In the genomic region with DNA sequence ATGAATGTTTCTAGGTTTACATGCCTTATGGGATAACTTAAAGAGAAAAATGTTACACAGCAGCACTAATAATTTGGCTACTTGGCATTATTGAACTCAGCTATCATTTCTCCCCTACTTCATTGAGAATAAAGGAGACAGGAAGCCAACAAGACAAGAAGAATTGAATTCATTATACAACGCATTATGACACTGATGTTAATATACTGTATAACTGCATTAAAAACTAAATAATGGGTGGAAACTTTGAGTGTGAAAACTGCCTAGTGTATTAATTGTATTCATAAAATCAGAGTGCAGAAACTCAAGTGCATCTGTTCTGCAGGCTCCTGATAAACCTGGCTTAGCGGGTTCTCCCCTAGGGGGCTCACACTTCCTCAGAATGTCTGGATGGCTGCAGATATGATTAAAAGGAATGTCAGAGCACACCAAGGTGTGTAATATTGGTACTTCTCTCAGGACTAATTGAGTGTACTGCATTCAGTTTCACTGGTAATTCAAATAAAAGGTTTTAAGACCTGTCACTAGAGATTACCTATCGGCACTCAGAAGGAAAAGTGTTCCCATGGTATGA, we compare ENCODE assay signal across 30 mouse cellular contexts.
DNase-seq lines count a peak whose midpoint lies in the region; ATAC-seq lines count a peak whose summit lies in the region.
"Had no signal": no experiment of that assay in that cellular context is flagged by ENCODE, and none has a peak within 500 bp of the region (broad histone marks: within the 10 kb centered on the region; RNA-seq: fewer than 3 reads in every experiment).

No protein-coding gene starts in this region.

- no peak for ATAC-seq in forebrain, embryonic 14.5 days
- no peak for ATAC-seq in forebrain, embryonic 16.5 days
- peak; percentile 72 for ATAC-seq in neural tube, embryonic 13.5 days (ENCODE audit: low read depth)
- ATAC-seq: activated CD4-positive, CD25-positive, alpha-beta regulatory T cell, adult 4 months; forebrain, embryonic 15.5 days; inflammation-experienced regulatory T-cells, adult 6 months; liver, embryonic 12.5 days; liver, postnatal 0 days had no signal

- WGBS in forebrain, embryonic 14.5 days: 88% methylated on average over 3 of the region's 3 CpGs
- WGBS in forebrain, embryonic 16.5 days: 84% methylated on average over 3 of the region's 3 CpGs
- WGBS in neural tube, embryonic 13.5 days: 77% methylated on average over 3 of the region's 3 CpGs

- no peaks in the 10 kb centered on the region for H3K36me3 ChIP-seq in forebrain, embryonic 14.5 days (ENCODE audit: control insufficient read depth, insufficient read depth, low read length)
- no peaks in the 10 kb centered on the region for H3K36me3 ChIP-seq in forebrain, embryonic 16.5 days (ENCODE audit: control insufficient read depth, insufficient read depth)
- no peaks in the 10 kb centered on the region for H3K36me3 ChIP-seq in neural tube, embryonic 13.5 days
- H3K36me3 ChIP-seq: embryonic facial prominence, embryonic 12.5 days; forebrain, embryonic 15.5 days; kidney, embryonic 15.5 days; liver, embryonic 12.5 days; stomach, embryonic 15.5 days had no signal

- H3K9me3 ChIP-seq in forebrain, embryonic 14.5 days (replicated peaks; ENCODE audit: control insufficient read depth, low read length): no peaks in the 10 kb centered on the region
- H3K9me3 ChIP-seq in forebrain, embryonic 16.5 days (ENCODE audit: control insufficient read depth, low read length): no peaks in the 10 kb centered on the region
- H3K9me3 ChIP-seq in neural tube, embryonic 13.5 days: no peaks in the 10 kb centered on the region
- H3K9me3 ChIP-seq: embryonic facial prominence, embryonic 12.5 days; forebrain, embryonic 15.5 days; kidney, embryonic 15.5 days; liver, embryonic 12.5 days; stomach, embryonic 15.5 days had no signal

- no peaks in the 10 kb centered on the region for H3K4me1 ChIP-seq in forebrain, embryonic 14.5 days (ENCODE audit: control insufficient read depth, insufficient read depth, low read length)
- H3K4me1 ChIP-seq in forebrain, embryonic 16.5 days (replicated peaks; ENCODE audit: control insufficient read depth, insufficient read depth, low read length): no peaks in the 10 kb centered on the region
- no peaks in the 10 kb centered on the region for H3K4me1 ChIP-seq in neural tube, embryonic 13.5 days (replicated peaks)
- H3K4me1 ChIP-seq: embryonic facial prominence, embryonic 12.5 days; forebrain, embryonic 15.5 days; kidney, embryonic 15.5 days; liver, embryonic 12.5 days; stomach, embryonic 15.5 days had no signal

- no peaks in the 10 kb centered on the region for H3K27me3 ChIP-seq in forebrain, embryonic 14.5 days (replicated peaks; ENCODE audit: control insufficient read depth, insufficient read depth, low read length)
- no peaks in the 10 kb centered on the region for H3K27me3 ChIP-seq in forebrain, embryonic 16.5 days (replicated peaks; ENCODE audit: control insufficient read depth, insufficient read depth, low read length)
- no peaks in the 10 kb centered on the region for H3K27me3 ChIP-seq in neural tube, embryonic 13.5 days
- H3K27me3 ChIP-seq: CH12.LX; embryonic facial prominence, embryonic 12.5 days; forebrain, embryonic 15.5 days; kidney, embryonic 15.5 days; liver, embryonic 12.5 days; stomach, embryonic 15.5 days had no signal

- no peak overlapping the region for H3K9ac ChIP-seq in forebrain, embryonic 14.5 days (ENCODE audit: low read length)
- no peak overlapping the region for H3K9ac ChIP-seq in forebrain, embryonic 16.5 days (replicated peaks; ENCODE audit: low read depth, low read length)
- H3K9ac ChIP-seq in neural tube, embryonic 13.5 days: no peak overlapping the region
- H3K9ac ChIP-seq: embryonic facial prominence, embryonic 12.5 days; forebrain, embryonic 15.5 days; kidney, embryonic 15.5 days; liver, embryonic 12.5 days; liver, postnatal 0 days; stomach, embryonic 15.5 days had no signal

- peak; percentile 7 for DNase-seq in forebrain, embryonic 14.5 days (ENCODE audit: low spot score)
- DNase-seq in left cerebral cortex, postnatal 4 days: peak; percentile 3
- no peak for DNase-seq in left cerebral cortex, adult 18-20 months (ENCODE audit: low spot score in 2 of 2)
- no peak for DNase-seq in neural tube, embryonic 10.5 days (ENCODE audit: extremely low spot score, low spot score)
- DNase-seq in embryo, embryonic 10.5 days (ENCODE audit: low spot score): no peak
- DNase-seq in spleen, postnatal 10 days (ENCODE audit: low spot score in 2 of 2): no peak
- DNase-seq: adrenal gland, adult 2 months; cerebellum, adult 9-10 months; cerebellum, postnatal 36 days; embryo, embryonic 11 days; gastrocnemius, adult 2 months; gastrocnemius, postnatal 36 days; heart, adult 18-20 months; heart, postnatal 36 days; kidney, adult 18-20 months; kidney, postnatal 36 days; liver, postnatal 0 days; lung, postnatal 36 days; right cerebral cortex, postnatal 14 days had no signal

- H3K27ac ChIP-seq in forebrain, embryonic 14.5 days (ENCODE audit: low read depth, low read length): no peak overlapping the region
- no peak overlapping the region for H3K27ac ChIP-seq in forebrain, embryonic 16.5 days (ENCODE audit: low read length)
- H3K27ac ChIP-seq in neural tube, embryonic 13.5 days (replicated peaks): no peak overlapping the region
- H3K27ac ChIP-seq: embryonic facial prominence, embryonic 12.5 days; forebrain, embryonic 15.5 days; gastrocnemius, adult 2 months; kidney, embryonic 15.5 days; liver, embryonic 12.5 days; stomach, embryonic 15.5 days had no signal

- no peak overlapping the region for H3K4me2 ChIP-seq in forebrain, embryonic 14.5 days (ENCODE audit: low read length)
- H3K4me2 ChIP-seq in forebrain, embryonic 16.5 days (ENCODE audit: low read length): no peak overlapping the region
- no peak overlapping the region for H3K4me2 ChIP-seq in neural tube, embryonic 13.5 days
- H3K4me2 ChIP-seq: embryonic facial prominence, embryonic 12.5 days; forebrain, embryonic 15.5 days; heart, embryonic 11.5 days; kidney, embryonic 15.5 days; liver, embryonic 12.5 days; stomach, embryonic 15.5 days had no signal

- H3K4me3 ChIP-seq in forebrain, embryonic 14.5 days (ENCODE audit: low read depth, low read length): no peak overlapping the region
- H3K4me3 ChIP-seq in forebrain, embryonic 16.5 days (replicated peaks; ENCODE audit: low read length): no peak overlapping the region
- H3K4me3 ChIP-seq in neural tube, embryonic 13.5 days: no peak overlapping the region
- H3K4me3 ChIP-seq: embryonic facial prominence, embryonic 12.5 days; forebrain, embryonic 15.5 days; gastrocnemius, adult 2 months; kidney, embryonic 15.5 days; liver, embryonic 12.5 days; stomach, embryonic 15.5 days had no signal

- intact Hi-C loops in left cerebral cortex, postnatal 4 days (cut with DNase I): no loop called here

Comparison
In these comparisons a context has a peak if more than half of its experiments do, and no peak if none do; other contexts are left out.
1. DNase-seq: peak in forebrain, embryonic 14.5 days (single experiment) and left cerebral cortex, postnatal 4 days (single experiment); none in left cerebral cortex, adult 18-20 months (0 of 2), neural tube, embryonic 10.5 days (single experiment), embryo, embryonic 10.5 days (single experiment) and spleen, postnatal 10 days (0 of 2).